Mouse (Mus musculus) testis, adult 2 months (tissue): Measurements from ENCODE around the gene Gm3336.

ENCODE experiments used
- CTCF ChIP-seq: fragments of 200-500 bp; IDR thresholded peaks from 2 replicates; pipeline ENCODE4 v1.5.1; 2012; ENCODE audit warnings: low read depth, mild to moderate bottlenecking, inconsistent platforms, low read length, moderate library complexity; ENCODE audit not compliant: control insufficient read depth, insufficient read depth, insufficient replicate concordance
- POLR2A ChIP-seq: fragments of 200-500 bp; IDR thresholded peaks from 2 replicates; pipeline ENCODE4 v1.6.1; 2012; ENCODE audit warnings: low read depth, mild to moderate bottlenecking, inconsistent platforms, low read length, moderate library complexity; ENCODE audit not compliant: control insufficient read depth

DNA sequence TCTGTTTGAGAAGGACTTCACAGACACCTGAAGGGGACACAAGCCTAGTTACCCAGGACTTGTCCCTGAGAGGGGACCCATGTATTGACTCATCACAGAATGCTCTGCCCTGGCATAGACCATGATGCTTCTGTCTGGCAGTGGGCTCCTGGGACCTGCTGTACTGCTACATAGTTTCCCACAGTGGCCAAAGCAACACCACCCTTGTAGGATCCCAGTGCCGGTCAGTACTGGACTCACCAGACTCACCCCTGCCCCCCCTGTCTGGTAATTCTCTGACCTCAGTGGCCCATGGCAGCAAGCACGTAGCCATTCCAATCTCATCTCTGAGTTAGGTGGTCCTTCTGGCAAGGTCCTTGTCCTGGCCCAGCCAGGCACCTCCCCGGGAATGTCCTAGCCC, 30.2 kb upstream of the Gm3336 start:
- no peak for TF ChIP-seq CTCF
- no peak for TF ChIP-seq POLR2A
